Comparison of ENCODE assay signal across 12 mouse cellular contexts in genomic region chr9:113413851-113414250, GRCm38 (mm10).
"Had no signal": no experiment of that assay in that cellular context is flagged by ENCODE, and none has a peak within 500 bp of the region (broad histone marks: within the 10 kb centered on the region; RNA-seq: fewer than 3 reads in every experiment).

No protein-coding gene starts in this region.

- H3K36me3 ChIP-seq: hindbrain, embryonic 15.5 days; limb, embryonic 13.5 days; midbrain, embryonic 12.5 days; neural tube, embryonic 13.5 days had no signal

- H3K27ac ChIP-seq: hindbrain, embryonic 15.5 days; limb, embryonic 13.5 days; liver, embryonic 14.5 days; midbrain, embryonic 12.5 days; neural tube, embryonic 13.5 days had no signal

- H3K27me3 ChIP-seq: hindbrain, embryonic 15.5 days; limb, embryonic 13.5 days; midbrain, embryonic 12.5 days; neural tube, embryonic 13.5 days had no signal

- H3K4me2 ChIP-seq: hindbrain, embryonic 15.5 days; limb, embryonic 13.5 days; midbrain, embryonic 12.5 days; neural tube, embryonic 13.5 days had no signal

- H3K4me3 ChIP-seq: hindbrain, embryonic 15.5 days; limb, embryonic 13.5 days; midbrain, embryonic 12.5 days; neural tube, embryonic 13.5 days had no signal

- ATAC-seq: intestine, embryonic 16.5 days; midbrain, embryonic 16.5 days had no signal

- H3K9ac ChIP-seq: hindbrain, embryonic 15.5 days; limb, embryonic 13.5 days; liver, embryonic 14.5 days; midbrain, embryonic 12.5 days; neural tube, embryonic 13.5 days had no signal

- DNase-seq: left cerebral cortex, postnatal 4 days; lung, adult 18-20 months; right cerebral cortex, adult 18-20 months; right cerebral cortex, postnatal 25 days; thymus, postnatal 36 days had no signal

- H3K9me3 ChIP-seq: hindbrain, embryonic 15.5 days; limb, embryonic 13.5 days; midbrain, embryonic 12.5 days; neural tube, embryonic 13.5 days had no signal
